Mouse (Mus musculus): ENCODE data around the gene Actg1. TPM values are rescaled to one million over a fixed set of nuclear protein-coding genes. Genes with fewer than 3 reads are reported as not detected.

Actg1 gene
- 2,011 and 2,306 TPM in 2 replicates for polyA plus RNA-seq (2021; fragmentation: Nextera tagmentation)
- long read RNA-seq, experiment 1, transcript Actg1-206 (7 exons, 1,189 nt): minor isoform, 9 of 8,676 reads
- long read RNA-seq, experiment 1, transcript Actg1-202 (6 exons, 1,952 nt): major isoform, 8,246 of 8,676 reads
- long read RNA-seq, experiment 1, transcript Actg1-204 (5 exons, 1,827 nt): minor isoform, 76 of 8,676 reads
- long read RNA-seq, experiment 1, partial matches to known transcripts: 204 of 8,676 reads
- long read RNA-seq, experiment 1, other reads (novel, unspliced or antisense): 138 of 8,676 reads
- long read RNA-seq, experiment 2, transcript Actg1-202 (6 exons, 1,952 nt): major isoform, 2,354 of 2,946 reads
- long read RNA-seq, experiment 2, transcript Actg1-204 (5 exons, 1,827 nt): minor isoform, 37 of 2,946 reads
- long read RNA-seq, experiment 2, partial matches to known transcripts: 261 of 2,946 reads
- long read RNA-seq, experiment 2, other reads (novel, unspliced or antisense): 292 of 2,946 reads

DNA sequence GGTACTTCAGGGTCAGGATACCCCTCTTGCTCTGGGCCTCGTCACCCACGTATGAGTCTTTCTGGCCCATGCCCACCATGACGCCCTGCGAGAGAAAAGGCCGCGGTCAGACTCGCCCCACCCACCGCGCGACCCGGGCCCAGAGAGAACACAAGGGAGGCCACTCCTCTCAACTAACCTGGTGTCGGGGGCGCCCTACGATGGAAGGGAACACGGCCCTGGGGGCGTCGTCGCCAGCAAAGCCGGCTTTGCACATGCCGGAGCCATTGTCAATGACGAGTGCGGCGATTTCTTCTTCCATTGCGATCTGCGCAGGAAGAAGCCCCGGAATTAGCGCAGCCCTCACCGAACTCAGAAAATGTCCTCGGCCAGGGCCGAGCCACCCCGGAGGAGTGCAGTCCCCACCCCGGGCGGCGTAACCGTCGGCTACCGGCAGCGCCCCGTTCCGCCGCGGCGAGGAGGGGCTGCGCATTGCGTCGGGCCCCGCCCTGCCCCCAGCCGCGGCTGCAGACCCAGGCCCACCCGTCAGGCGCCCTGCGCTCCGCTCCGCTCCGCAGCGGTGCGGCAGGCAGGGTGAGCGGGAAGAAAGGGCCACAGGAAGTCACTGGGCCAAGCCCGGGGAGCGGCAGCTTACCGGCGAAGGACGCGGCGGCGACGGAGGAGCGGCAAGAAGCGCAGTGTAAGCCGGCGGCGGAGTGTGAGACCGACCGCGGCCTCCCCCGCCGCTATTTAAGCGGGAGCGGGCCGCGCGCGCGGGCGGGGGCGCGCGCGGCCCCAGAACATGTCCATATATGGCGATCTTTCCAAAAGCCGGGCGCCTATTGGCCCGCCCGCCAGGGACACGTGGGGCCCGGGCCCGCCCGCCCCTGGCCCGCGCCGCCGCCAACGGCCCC lies at the start of gene Actg1:
TSS of gene Actg1 (minus strand) at position 752 of the 893 bp plus-strand sequence.

DNA sequence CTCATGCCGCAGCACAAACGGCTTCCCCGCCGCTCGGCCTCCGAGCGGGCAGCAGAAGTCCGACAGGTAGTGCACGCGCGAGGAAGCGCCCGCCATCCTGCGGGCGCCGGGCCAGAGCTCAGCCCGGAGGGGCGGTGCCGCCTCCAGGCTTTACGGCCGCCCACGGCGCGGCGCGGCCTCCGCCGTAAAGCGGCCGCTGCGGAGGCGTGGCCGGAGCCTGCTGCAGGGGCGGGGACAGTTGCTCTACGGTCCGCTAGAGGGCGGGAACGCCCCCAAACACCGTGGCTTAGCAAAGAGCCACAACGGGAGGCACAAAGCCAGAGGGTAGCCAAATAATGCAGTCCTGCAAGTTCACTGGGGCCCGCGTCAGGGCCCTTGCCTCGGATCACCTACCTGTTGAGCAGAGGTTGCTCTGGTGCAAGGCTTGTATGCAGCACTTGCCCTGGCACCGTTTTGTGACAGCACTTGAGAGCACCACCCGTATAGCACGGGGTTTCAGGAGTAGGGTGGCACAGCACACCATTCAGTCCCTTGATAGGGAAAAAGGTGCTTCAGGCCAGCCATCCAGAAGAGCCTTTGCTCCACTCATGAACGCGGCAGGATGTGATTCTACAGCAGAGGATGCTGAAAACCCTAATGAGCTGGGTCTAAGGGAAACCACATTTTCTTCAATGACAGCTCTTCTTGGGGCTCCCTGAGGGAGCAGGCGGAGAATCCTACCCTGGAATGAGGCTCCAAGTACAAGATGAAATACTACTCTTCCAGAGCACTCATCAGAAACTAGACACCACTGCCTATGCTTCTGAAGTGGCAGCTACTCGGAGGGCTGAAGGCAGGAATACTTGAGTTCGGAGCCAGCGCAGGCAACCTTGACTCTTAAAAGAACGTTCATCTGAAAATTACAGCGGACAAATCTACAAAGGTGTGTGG lies 30.5 kb upstream of the Actg1 start, which contains the start of gene Faap100:
TSS of gene Faap100 (minus strand) at position 154 of the 930 bp plus-strand sequence.

DNA sequence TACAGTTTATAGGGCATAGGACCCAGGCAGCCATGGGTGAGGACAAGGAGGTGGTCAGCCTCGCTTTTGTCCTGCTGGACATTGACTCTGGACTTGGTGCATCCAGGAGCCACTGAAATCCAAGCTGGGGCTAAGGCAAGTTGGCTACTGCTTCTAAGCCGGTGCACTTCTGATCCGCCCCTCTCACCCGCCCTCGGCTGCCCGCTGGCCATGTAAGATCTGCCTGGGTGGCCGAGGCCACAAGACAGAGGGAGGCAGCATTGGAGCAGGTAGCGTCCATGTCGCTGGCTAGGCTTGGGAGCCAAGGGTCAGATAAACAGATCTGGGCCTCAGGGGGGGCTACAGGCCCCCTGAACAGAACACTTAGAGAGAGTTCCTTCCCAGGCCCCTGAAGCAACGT lies 13.0 kb upstream of the Actg1 start, which contains the start of gene Fscn2:
TSS of gene Fscn2 (plus strand) at position 240 of the 400 bp plus-strand sequence.

Other genes starting within 250 kb of the Actg1 start
- 8.2 and 8.5 TPM in 2 replicates for gene Tepsin, start 249.8 kb downstream of the Actg1 start, polyA plus RNA-seq (2021; fragmentation: Nextera tagmentation)
- 165 and 202 TPM in 2 replicates for gene Ndufaf8, start 249.6 kb downstream of the Actg1 start, polyA plus RNA-seq (2021; fragmentation: Nextera tagmentation)
- gene Slc38a10, start 197.2 kb downstream of the Actg1 start, polyA plus RNA-seq (2021; fragmentation: Nextera tagmentation): 26.4 and 28.9 TPM in 2 replicates
- gene Bahcc1, start 115.6 kb downstream of the Actg1 start, polyA plus RNA-seq (2021; fragmentation: Nextera tagmentation): 1.2 and 8.2 TPM in 2 replicates
- gene Fscn2, start 13.0 kb upstream of the Actg1 start, polyA plus RNA-seq (2021; fragmentation: Nextera tagmentation): 0.72 and 1.2 TPM in 2 replicates
- 6.8 and 7.3 TPM in 2 replicates for gene Faap100, start 30.2 kb upstream of the Actg1 start, polyA plus RNA-seq (2021; fragmentation: Nextera tagmentation)
- 4.6 and 5.8 TPM in 2 replicates for gene Nploc4, start 89.2 kb upstream of the Actg1 start, polyA plus RNA-seq (2021; fragmentation: Nextera tagmentation)
- gene Tspan10, start 94.1 kb upstream of the Actg1 start, polyA plus RNA-seq (2021; fragmentation: Nextera tagmentation): not detected in 2 replicates
- gene Pde6g, start 105.0 kb upstream of the Actg1 start, polyA plus RNA-seq (2021; fragmentation: Nextera tagmentation): 0.31 and 0.44 TPM in 2 replicates
- gene Oxld1, start 109.5 kb upstream of the Actg1 start, polyA plus RNA-seq (2021; fragmentation: Nextera tagmentation): 33.4 and 35.5 TPM in 2 replicates
- gene Ccdc137, start 109.6 kb upstream of the Actg1 start, polyA plus RNA-seq (2021; fragmentation: Nextera tagmentation): 26.0 and 30.0 TPM in 2 replicates
- 72.4 and 90.6 TPM in 2 replicates for gene Arl16, start 119.1 kb upstream of the Actg1 start, polyA plus RNA-seq (2021; fragmentation: Nextera tagmentation)
- gene Mrpl12, start 136.1 kb upstream of the Actg1 start, polyA plus RNA-seq (2021; fragmentation: Nextera tagmentation): 113 and 125 TPM in 2 replicates
- 13.9 and 14.7 TPM in 2 replicates for gene Slc25a10, start 143.3 kb upstream of the Actg1 start, polyA plus RNA-seq (2021; fragmentation: Nextera tagmentation)
- 0.05 TPM in 1 of 2 replicates, not detected in the other for gene Gcgr, start 182.2 kb upstream of the Actg1 start, polyA plus RNA-seq (2021; fragmentation: Nextera tagmentation)
- gene Mcrip1, start 201.2 kb upstream of the Actg1 start, polyA plus RNA-seq (2021; fragmentation: Nextera tagmentation): 231 and 232 TPM in 2 replicates
- not detected in 2 replicates for gene Ppp1r27, start 202.6 kb upstream of the Actg1 start, polyA plus RNA-seq (2021; fragmentation: Nextera tagmentation)
- gene P4hb, start 224.7 kb upstream of the Actg1 start, polyA plus RNA-seq (2021; fragmentation: Nextera tagmentation): 99.2 and 113 TPM in 2 replicates
- gene Arhgdia, start 233.1 kb upstream of the Actg1 start, polyA plus RNA-seq (2021; fragmentation: Nextera tagmentation): 186 and 291 TPM in 2 replicates
- 7.2 and 21.6 TPM in 2 replicates for gene Alyref, start 249.8 kb upstream of the Actg1 start, polyA plus RNA-seq (2021; fragmentation: Nextera tagmentation)
- gene Anapc11, start 249.9 kb upstream of the Actg1 start, polyA plus RNA-seq (2021; fragmentation: Nextera tagmentation): 76.6 and 229 TPM in 2 replicates

Measured in left cerebral cortex, adult 6 months (tissue).